Mouse (Mus musculus) kidney, embryonic 15.5 days (tissue): ENCODE results near the gene Gm266. TPM values are rescaled to one million over a fixed set of nuclear protein-coding genes. Genes with fewer than 3 reads are reported as not detected.
A peak's percentile ranks its signal among the peaks of the same experiment; 100 is the strongest.
"Not testable (repeated sequence)": the region's sequence is repeated elsewhere in the genome, so short reads cannot be mapped to it uniquely, and the experiment has no call there.

Experiments used
- ATAC-seq: fragments of 200-750 bp; cut with Nextera tagmentation; replicated peaks from 2 replicates; pipeline ENCODE4 v1.8.0; 2017; ENCODE audit warnings: moderate TSS enrichment; ENCODE audit not compliant: low FRiP score
- H3K27ac ChIP-seq: fragments of 300-500 bp; sonication (generic); 2 replicates; pipeline ENCODE4 v1.5.1; 2015; ENCODE audit warnings: mild to moderate bottlenecking, inconsistent platforms
- H3K27me3 ChIP-seq: fragments of 300-500 bp; sonication (generic); 2 replicates; pipeline ENCODE4 v1.6.1; 2015; ENCODE audit warnings: inconsistent platforms
- H3K36me3 ChIP-seq: fragments of 300-500 bp; sonication (generic); 2 replicates; pipeline ENCODE4 v1.6.1; 2015; ENCODE audit warnings: inconsistent platforms
- H3K4me1 ChIP-seq: fragments of 300-500 bp; sonication (generic); 2 replicates; pipeline ENCODE4 v1.6.1; 2015; ENCODE audit warnings: inconsistent platforms
- H3K4me2 ChIP-seq: fragments of 300-500 bp; sonication (generic); 2 replicates; pipeline ENCODE4 v1.6.1; 2015; ENCODE audit warnings: moderate library complexity, mild to moderate bottlenecking, inconsistent platforms
- H3K4me3 ChIP-seq: fragments of 300-500 bp; sonication (generic); replicated peaks from 2 replicates; pipeline ENCODE4 v1.5.1; 2015; ENCODE audit warnings: mild to moderate bottlenecking, inconsistent platforms
- H3K9ac ChIP-seq: fragments of 300-500 bp; sonication (generic); 2 replicates; pipeline ENCODE4 v1.6.1; 2015; ENCODE audit warnings: mild to moderate bottlenecking, inconsistent platforms
- H3K9me3 ChIP-seq: fragments of 300-500 bp; sonication (generic); replicated peaks from 2 replicates; pipeline ENCODE4 v1.6.1; 2016; ENCODE audit warnings: inconsistent platforms
- WGBS: fragments of 180-500 bp; shearing (Covaris S2); methylation state at CpG from one replicate; pipeline ENCODE4 v1.1.7; 2015; ENCODE audit warnings: mixed read lengths; 5-methylcytosine and 5-hydroxymethylcytosine counted together
- polyA plus RNA-seq: library from polyadenylated mRNA; unstranded; fragments of >200 nt; fragmentation: Nextera tagmentation; extraction: Ambion mirVana; gene quantifications from 2 replicates; pipeline ENCODE4 v1.2.1, GENCODE M21; 2015

The Gm266 gene
- polyA plus RNA-seq, 1 experiment from 2014 or later = 91.7 TPM

- Histone ChIP-seq H3K4me2 (no peak overlapping the region), H3K27me3 (no peaks in the 10 kb centered on the region), H3K9me3 (no peaks in the 10 kb centered on the region), H3K36me3 (no peaks in the 10 kb centered on the region), H3K4me3 (no peak overlapping the region), H3K4me1 (peaks cover 11% of the 10 kb centered on the region; the same call in 1 of the 2 replicates), H3K9ac (no peak overlapping the region), H3K27ac (no peak overlapping the region)
- 88% methylated on average over 5 of the region's 5 CpGs for WGBS
- ATAC-seq = no peak
Observed at GRCm38 (mm10) chr12:111515920-111516319, 30.3 kb upstream of the Gm266 start.

GRCm38 (mm10) chr12:111514874-111515649 lies 29.4 kb upstream of the Gm266 start:
- H3K4me2 ChIP-seq = peak overlapping the region; percentile 36
- H3K9me3 ChIP-seq = no peaks in the 10 kb centered on the region
- H3K9ac ChIP-seq = 0 out of 2 replicates have a peak overlapping the region, but pooled peaks have one; percentile 2
- no peak for ATAC-seq
- H3K36me3 ChIP-seq = no peaks in the 10 kb centered on the region
- H3K27ac ChIP-seq = peak overlapping the region; percentile 52; the same call in 1 of the 2 replicates
- peak overlapping the region; percentile 11; the same call in 1 of the 2 replicates for H3K4me3 ChIP-seq
- H3K27me3 ChIP-seq = no peaks in the 10 kb centered on the region
- peaks cover 11% of the 10 kb centered on the region; the same call in 1 of the 2 replicates for H3K4me1 ChIP-seq
- WGBS = 65% methylated on average over 7 of the region's 7 CpGs

GRCm38 (mm10) chr12:111514231-111514792 lies 28.7 kb upstream of the Gm266 start:
- Histone ChIP-seq H3K4me1 (peaks cover 11% of the 10 kb centered on the region; the same call in 1 of the 2 replicates), H3K4me2 (peak overlapping the region; percentile 36), H3K4me3 (no peak overlapping the region), H3K9ac (0 out of 2 replicates have a peak overlapping the region, but pooled peaks have one; percentile 2), H3K9me3 (no peaks in the 10 kb centered on the region), H3K27me3 (no peaks in the 10 kb centered on the region), H3K27ac (peak overlapping the region; percentile 52; the same call in 1 of the 2 replicates), H3K36me3 (no peaks in the 10 kb centered on the region)
- 28% methylated on average over 7 of the region's 7 CpGs for WGBS
- ATAC-seq = peak; percentile 26; the same call in 1 of the 2 replicates

- H3K4me3 ChIP-seq = no peak overlapping the region
- WGBS = 68% methylated on average over 5 of the region's 5 CpGs
- H3K36me3 ChIP-seq = no peaks in the 10 kb centered on the region
- no peak overlapping the region for H3K4me2 ChIP-seq
- ATAC-seq = no peak
- no peaks in the 10 kb centered on the region for H3K27me3 ChIP-seq
- no peak overlapping the region for H3K27ac ChIP-seq
- peaks cover 11% of the 10 kb centered on the region; the same call in 1 of the 2 replicates for H3K4me1 ChIP-seq
- H3K9me3 ChIP-seq = no peaks in the 10 kb centered on the region
- no peak overlapping the region for H3K9ac ChIP-seq
Observed at GRCm38 (mm10) chr12:111513673-111514072, 28.1 kb upstream of the Gm266 start.

- Histone ChIP-seq H3K9me3 (no peaks in the 10 kb centered on the region), H3K4me3 (no peak overlapping the region), H3K9ac (no peak overlapping the region), H3K4me2 (no peak overlapping the region), H3K4me1 (peaks cover 11% of the 10 kb centered on the region; the same call in 1 of the 2 replicates), H3K36me3 (no peaks in the 10 kb centered on the region), H3K27me3 (no peaks in the 10 kb centered on the region), H3K27ac (no peak overlapping the region)
- ATAC-seq = no peak
- 88% methylated on average over 12 of the region's 12 CpGs for WGBS
Observed at GRCm38 (mm10) chr12:111512572-111513063, 27.0 kb upstream of the Gm266 start.

GRCm38 (mm10) chr12:111508438-111508837 lies 22.8 kb upstream of the Gm266 start:
- not testable (repeated sequence) for H3K9me3 ChIP-seq, H3K9ac ChIP-seq, H3K4me1 ChIP-seq, H3K27me3 ChIP-seq, H3K4me2 ChIP-seq, H3K4me3 ChIP-seq, ATAC-seq, H3K36me3 ChIP-seq, H3K27ac ChIP-seq
- WGBS = 70% methylated on average over 3 of the region's 3 CpGs

GRCm38 (mm10) chr12:111507962-111508361 lies 22.3 kb upstream of the Gm266 start:
- peaks cover 9% of the 10 kb centered on the region for H3K4me1 ChIP-seq
- ATAC-seq = no peak
- WGBS = 89% methylated on average over 10 of the region's 10 CpGs

GRCm38 (mm10) chr12:111507001-111507400 lies 21.4 kb upstream of the Gm266 start:
- Histone ChIP-seq H3K27me3 (0 out of 2 replicates have a peak, but pooled peaks cover 4% of the 10 kb centered on the region), H3K27ac (no peak overlapping the region), H3K4me3 (no peak overlapping the region), H3K4me1 (peaks cover 9% of the 10 kb centered on the region), H3K9ac (no peak overlapping the region), H3K4me2 (no peak overlapping the region), H3K9me3 (no peaks in the 10 kb centered on the region), H3K36me3 (no peaks in the 10 kb centered on the region)
- no peak for ATAC-seq
- 61% methylated on average over 5 of the region's 5 CpGs for WGBS

More at GRCm38 (mm10) chr12:111507962-111508361, 22.3 kb upstream of the Gm266 start:
- Histone ChIP-seq H3K4me2 (no peak overlapping the region), H3K4me3 (no peak overlapping the region), H3K9ac (no peak overlapping the region), H3K27ac (no peak overlapping the region), H3K36me3 (no peaks in the 10 kb centered on the region), H3K9me3 (no peaks in the 10 kb centered on the region), H3K27me3 (0 out of 2 replicates have a peak, but pooled peaks cover 4% of the 10 kb centered on the region)

GRCm38 (mm10) chr12:111504904-111505303 lies 19.3 kb upstream of the Gm266 start:
- H3K4me2 ChIP-seq = peak overlapping the region; percentile 50
- no peaks in the 10 kb centered on the region for H3K9me3 ChIP-seq
- peaks cover 9% of the 10 kb centered on the region for H3K4me1 ChIP-seq
- WGBS = 2% methylated on average over 12 of the region's 12 CpGs
- H3K9ac ChIP-seq = no peak overlapping the region
- peak overlapping the region; percentile 18 for H3K4me3 ChIP-seq
- no peaks in the 10 kb centered on the region for H3K36me3 ChIP-seq
- H3K27me3 ChIP-seq = 0 out of 2 replicates have a peak, but pooled peaks cover 4% of the 10 kb centered on the region
- H3K27ac ChIP-seq = 0 out of 2 replicates have a peak overlapping the region, but pooled peaks have one; percentile 18
- ATAC-seq = peak; percentile 75

- no peak overlapping the region for H3K27ac ChIP-seq
- no peak overlapping the region for H3K4me3 ChIP-seq
- no peaks in the 10 kb centered on the region for H3K36me3 ChIP-seq
- no peak for ATAC-seq
- H3K4me1 ChIP-seq = peaks cover 9% of the 10 kb centered on the region
- no peak overlapping the region for H3K4me2 ChIP-seq
- WGBS = 61% methylated on average over 5 of the region's 5 CpGs
- H3K9ac ChIP-seq = no peak overlapping the region
- no peaks in the 10 kb centered on the region for H3K9me3 ChIP-seq
- H3K27me3 ChIP-seq = 0 out of 2 replicates have a peak, but pooled peaks cover 4% of the 10 kb centered on the region
Observed at GRCm38 (mm10) chr12:111503571-111503970, 17.9 kb upstream of the Gm266 start.

GRCm38 (mm10) chr12:111503063-111503567 lies 17.5 kb upstream of the Gm266 start:
- Histone ChIP-seq H3K4me2 (no peak overlapping the region), H3K36me3 (no peaks in the 10 kb centered on the region), H3K9ac (no peak overlapping the region), H3K27ac (no peak overlapping the region), H3K9me3 (no peaks in the 10 kb centered on the region), H3K4me1 (peaks cover 9% of the 10 kb centered on the region), H3K27me3 (0 out of 2 replicates have a peak, but pooled peaks cover 4% of the 10 kb centered on the region), H3K4me3 (no peak overlapping the region)
- no peak for ATAC-seq
- WGBS = 70% methylated on average over 12 of the region's 12 CpGs

- Histone ChIP-seq H3K9ac (no peak overlapping the region), H3K4me3 (no peak overlapping the region), H3K36me3 (no peaks in the 10 kb centered on the region), H3K4me2 (no peak overlapping the region), H3K4me1 (peaks cover 9% of the 10 kb centered on the region), H3K27me3 (0 out of 2 replicates have a peak, but pooled peaks cover 4% of the 10 kb centered on the region), H3K27ac (no peak overlapping the region), H3K9me3 (no peaks in the 10 kb centered on the region)
- 42% methylated on average over 5 of the region's 5 CpGs for WGBS
- ATAC-seq = no peak
Observed at GRCm38 (mm10) chr12:111500725-111501124, 15.1 kb upstream of the Gm266 start.
